Comparison of ENCODE assay signal across 8 mouse cellular contexts in genomic region chr9:66144248-66144647, GRCm38 (mm10). TPM values are rescaled to one million over a fixed set of nuclear protein-coding genes. Genes with fewer than 3 reads are reported as not detected.
DNase-seq lines count a peak whose midpoint lies in the region; ATAC-seq and TF ChIP-seq lines count a peak whose summit lies in the region.

No protein-coding gene starts in this region.

- H3K27me3 ChIP-seq in liver, embryonic 14.5 days (ENCODE audit: control insufficient read depth, insufficient read depth, low read length), result no peaks in the 10 kb centered on the region

- peak; percentile 90 for TF ChIP-seq CTCF in liver, embryonic 14.5 days (IDR thresholded peaks at IDR 0.05; ENCODE audit: low read depth)

- H3K27ac ChIP-seq in liver, embryonic 14.5 days, result no peak overlapping the region

- H3K9me3 ChIP-seq in liver, embryonic 14.5 days (ENCODE audit: control insufficient read depth, low read length), result no peaks in the 10 kb centered on the region

- ATAC-seq in frontal cortex, adult (ENCODE audit: low TSS enrichment), result peak; percentile 86
- no peak for ATAC-seq in liver, embryonic 14.5 days (ENCODE audit: insufficient read depth)

- no peak overlapping the region for H3K4me2 ChIP-seq in liver, embryonic 14.5 days (ENCODE audit: low read depth)

- H3K4me3 ChIP-seq in liver, embryonic 14.5 days (ENCODE audit: insufficient read depth in 1 of 2, low read depth in 2 of 2, low read length in 2 of 2), result no peak overlapping the region

- peaks cover 14% of the 10 kb centered on the region for H3K36me3 ChIP-seq in liver, embryonic 14.5 days (replicated peaks; ENCODE audit: control insufficient read depth, insufficient read depth, low read depth)

- WGBS in liver, embryonic 14.5 days (ENCODE audit: insufficient replicate concordance), result 4% methylated on average over 6 of the region's 6 CpGs

- H3K4me1 ChIP-seq in liver, embryonic 14.5 days (replicated peaks; ENCODE audit: control insufficient read depth in 2 of 2, insufficient read depth in 2 of 2, low read length in 1 of 2), result no peaks in the 10 kb centered on the region

- TF ChIP-seq EP300 in liver, embryonic 14.5 days (IDR thresholded peaks at IDR 0.05; ENCODE audit: low read depth), result no peak; the same call in 1 of the 2 replicates

- no peak overlapping the region for H3K9ac ChIP-seq in liver, embryonic 14.5 days (replicated peaks)

- DNase-seq in urinary bladder, postnatal 14 days (ENCODE audit: low spot score), result peak; percentile 67
- no peak for DNase-seq in urinary bladder, postnatal 10 days (ENCODE audit: low spot score)
- peak; percentile 65 for DNase-seq in cerebellum, adult 11-12 months
- peak; percentile 81 for DNase-seq in kidney, postnatal 10 days
- DNase-seq in liver, embryonic 14.5 days (ENCODE audit: low read depth in 3 of 3, low spot score in 3 of 3), result peak in 1 of 3 experiments; percentile 62
- DNase-seq in retina, adult 2 months (ENCODE audit: low read depth, low spot score), result peak; percentile 53
- DNase-seq in thymus, postnatal 25 days, result peak; percentile 72

RNA-seq across cellular contexts. Expression of gene Dapk2, which starts 13.8 kb away (rescaled TPM):
- polyA plus RNA-seq in liver, embryonic 14.5 days (2012; rRNA removed), result 7.3 and 11.7 TPM in 2 replicates
- 24.6 and 25.2 TPM in 2 replicates for polyA plus RNA-seq in liver, embryonic 14.5 days (2014; fragmentation: Nextera tagmentation; extraction: Ambion mirVana)

RNA-seq across cellular contexts. Expression of gene Ciao2a, which starts 17.8 kb away (rescaled TPM):
- 32.3 and 50.1 TPM in 2 replicates for polyA plus RNA-seq in liver, embryonic 14.5 days (2012; rRNA removed)
- 129 and 132 TPM in 2 replicates for polyA plus RNA-seq in liver, embryonic 14.5 days (2014; fragmentation: Nextera tagmentation; extraction: Ambion mirVana)

RNA-seq across cellular contexts. Expression of gene Snx1, which starts 17.9 kb away (rescaled TPM):
- polyA plus RNA-seq in liver, embryonic 14.5 days (2012; rRNA removed), result 31.8 and 47.7 TPM in 2 replicates
- 66.0 and 68.3 TPM in 2 replicates for polyA plus RNA-seq in liver, embryonic 14.5 days (2014; fragmentation: Nextera tagmentation; extraction: Ambion mirVana)
